Mouse (Mus musculus) intestine, embryonic 14.5 days (tissue): ENCODE measurements around the gene Dmbx1. TPM values are rescaled to one million over a fixed set of nuclear protein-coding genes. Genes with fewer than 3 reads are reported as not detected.

Experiments
- ATAC-seq: fragments of 200-750 bp; cut with Nextera tagmentation; replicated peaks from 2 replicates; pipeline ENCODE4 v1.8.0; 2017; ENCODE audit warnings: low read depth, moderate number of reproducible peaks, moderate TSS enrichment, moderate library complexity; ENCODE audit not compliant: low FRiP score, low TSS enrichment
- DNase-seq: peaks from one replicate; pipeline ENCODE4 v3.0.0-alpha.2; 2018; ENCODE audit warnings: low spot score
- H3K27ac ChIP-seq: fragments of 300-500 bp; sonication (generic); 2 replicates; pipeline ENCODE4 v1.5.1; 2014; ENCODE audit warnings: low read depth, mild to moderate bottlenecking, control low read depth
- H3K27me3 ChIP-seq: fragments of 300-500 bp; sonication (generic); replicated peaks from 2 replicates; pipeline ENCODE4 v1.6.1; 2014; ENCODE audit warnings: low read length, control low read depth; ENCODE audit not compliant: control insufficient read depth, insufficient read depth
- H3K36me3 ChIP-seq: fragments of 300-500 bp; sonication (generic); 2 replicates; pipeline ENCODE4 v1.6.1; 2014; ENCODE audit warnings: low read length, control low read depth; ENCODE audit not compliant: control insufficient read depth, insufficient read depth
- H3K4me1 ChIP-seq: fragments of 300-500 bp; sonication (generic); replicated peaks from 2 replicates; pipeline ENCODE4 v1.6.1; 2014; ENCODE audit warnings: low read length, control low read depth, mixed read lengths; ENCODE audit not compliant: control insufficient read depth, insufficient read depth
- H3K4me2 ChIP-seq: fragments of 300-500 bp; sonication (generic); 2 replicates; pipeline ENCODE4 v1.6.1; 2014; ENCODE audit warnings: low read length
- H3K4me3 ChIP-seq: fragments of 300-500 bp; sonication (generic); 2 replicates; pipeline ENCODE4 v1.5.1; 2014; ENCODE audit warnings: low read depth, low read length, control low read depth, mixed read lengths
- H3K9ac ChIP-seq: fragments of 300-500 bp; sonication (generic); 2 replicates; pipeline ENCODE4 v1.6.1; 2014; ENCODE audit warnings: mild to moderate bottlenecking, low read length
- H3K9me3 ChIP-seq: fragments of 300-500 bp; sonication (generic); 2 replicates; pipeline ENCODE4 v1.6.1; 2016; ENCODE audit warnings: low read length, control low read depth; ENCODE audit not compliant: control insufficient read depth
- WGBS: fragments of 180-500 bp; shearing (Covaris S2); extraction: QIAGEN DNeasy Blood & Tissue Kit; methylation state at CpG from one replicate; pipeline ENCODE4 v1.1.7; 2014; 5-methylcytosine and 5-hydroxymethylcytosine counted together
- polyA plus RNA-seq: library from polyadenylated mRNA; unstranded; fragments of >200 nt; fragmentation: Nextera tagmentation; extraction: Ambion mirVana; gene quantifications from 2 replicates; pipeline ENCODE4 v1.2.1, GENCODE M21; 2014

Dmbx1 gene
- 0.07 TPM in 1 of 2 replicates, not detected in the other for polyA plus RNA-seq

DNA sequence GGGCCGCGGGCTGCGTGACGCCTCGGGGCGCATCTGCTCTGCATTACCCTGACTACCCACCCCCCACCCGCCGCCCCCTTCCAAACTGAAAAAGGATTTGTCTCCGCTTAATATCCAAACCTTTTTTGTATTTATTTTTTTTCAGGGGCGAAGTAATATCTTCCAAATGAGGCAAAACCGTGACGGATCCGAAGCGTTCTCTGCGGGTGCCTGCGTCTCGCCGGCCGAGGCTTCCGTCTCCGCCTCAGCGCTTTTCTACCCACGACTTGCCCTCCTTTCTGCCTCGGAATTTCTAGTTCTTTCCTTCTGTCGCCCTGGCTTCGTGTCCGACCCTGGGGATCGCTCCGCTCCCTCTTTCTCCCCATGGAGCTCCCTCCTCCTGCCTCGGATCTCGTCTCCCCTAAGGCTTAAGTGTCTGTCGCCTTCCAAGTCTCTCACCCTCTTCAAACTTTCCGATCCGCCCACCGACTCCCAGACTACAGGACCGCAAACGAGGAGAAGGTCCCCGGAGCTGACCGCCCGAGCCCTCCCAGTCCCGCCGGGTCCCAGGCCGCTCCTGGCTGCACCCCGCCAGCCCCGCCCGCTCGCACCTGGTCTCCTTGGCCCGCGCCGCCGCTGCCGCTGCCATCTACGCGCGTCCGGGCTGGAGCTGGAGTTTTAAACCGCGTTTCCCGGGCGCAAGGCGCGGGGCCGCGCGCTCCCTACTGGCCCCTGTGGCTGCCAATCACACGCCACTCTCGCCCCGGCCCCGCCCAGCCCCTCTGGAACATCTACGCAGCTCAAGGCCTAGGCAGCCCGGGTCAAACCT lies at the start of gene Dmbx1:
TSS of gene Dmbx1 (minus strand) at position 632 of the 808 bp plus-strand sequence.
- Histone ChIP-seq H3K9me3 (no peaks in the 10 kb centered on the region), H3K4me1 (peaks cover 3% of the 10 kb centered on the region), H3K4me3 (peak within 1 kb of the TSS; percentile 21), H3K36me3 (no peaks in the 10 kb centered on the region), H3K9ac (no peak within 1 kb of the TSS), H3K4me2 (peak within 1 kb of the TSS; percentile 44), H3K27me3 (peaks cover 99% of the 10 kb centered on the region), H3K27ac (no peak within 1 kb of the TSS)
- under 1% methylated on average over 71 of the region's 71 CpGs for WGBS
- DNase-seq (peak; percentile 83), ATAC-seq (no peak)

DNA sequence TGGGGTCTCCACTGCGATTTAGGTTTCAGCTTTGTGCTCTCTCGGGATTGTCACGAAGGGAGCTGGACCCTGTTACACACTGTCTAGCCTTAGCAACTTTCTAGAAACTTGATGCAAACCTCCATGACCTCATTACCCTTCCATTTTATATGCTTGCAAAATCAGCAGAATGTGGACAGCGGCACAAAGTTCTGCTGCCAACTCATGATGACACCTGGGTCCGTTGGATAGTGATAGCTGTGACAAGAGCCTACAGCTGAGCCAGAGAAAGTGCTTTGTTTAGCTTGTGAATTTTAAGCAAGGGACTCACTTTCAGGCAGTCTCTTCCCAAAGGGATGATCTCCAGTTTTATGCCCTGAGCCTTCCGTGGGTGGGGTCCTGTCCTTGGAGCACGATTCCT lies 49.7 kb upstream of the Dmbx1 start:
- Histone ChIP-seq H3K4me2 (no peak overlapping the region), H3K27me3 (0 out of 2 replicates have a peak, but pooled peaks cover under 1% of the 10 kb centered on the region), H3K4me1 (no peaks in the 10 kb centered on the region), H3K9ac (no peak overlapping the region), H3K9me3 (peaks cover 5% of the 10 kb centered on the region; the same call in 1 of the 2 replicates), H3K27ac (no peak overlapping the region), H3K4me3 (no peak overlapping the region), H3K36me3 (no peaks in the 10 kb centered on the region)
- WGBS, result 72% methylated on average over 7 of the region's 7 CpGs
- DNase-seq (no peak), ATAC-seq (no peak)

DNA sequence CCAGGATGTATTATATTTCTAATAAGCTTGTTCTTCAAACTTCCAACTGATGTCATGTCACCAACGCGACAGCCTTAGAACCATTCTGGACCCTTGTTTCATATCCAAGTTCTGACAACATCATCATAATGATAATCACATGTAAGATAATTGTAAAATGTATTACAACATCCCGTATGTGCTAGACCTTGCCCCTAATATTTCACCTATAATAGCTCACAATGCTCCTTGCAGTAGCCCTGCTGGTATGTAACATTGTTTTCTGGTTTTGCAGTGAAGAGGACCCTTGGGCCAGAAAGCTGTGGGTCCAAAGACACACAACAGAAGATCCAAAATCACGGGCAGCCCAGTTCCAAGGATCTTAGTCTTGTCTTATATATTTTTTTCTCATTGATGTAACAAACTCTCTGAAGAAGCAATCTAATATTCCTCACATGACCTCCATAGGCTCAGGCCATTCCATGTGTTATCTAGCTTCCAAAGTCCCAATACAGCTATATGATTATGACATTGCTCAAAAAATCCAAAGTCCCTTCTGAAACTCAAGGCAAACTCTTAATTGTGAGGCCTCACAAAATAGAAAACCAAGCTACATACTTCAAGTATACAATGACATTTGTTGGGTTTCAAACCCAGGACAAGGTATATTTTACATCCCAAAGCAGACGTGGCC lies 48.3 kb upstream of the Dmbx1 start:
- ATAC-seq, result no peak
- no peak overlapping the region for H3K27ac ChIP-seq

DNA sequence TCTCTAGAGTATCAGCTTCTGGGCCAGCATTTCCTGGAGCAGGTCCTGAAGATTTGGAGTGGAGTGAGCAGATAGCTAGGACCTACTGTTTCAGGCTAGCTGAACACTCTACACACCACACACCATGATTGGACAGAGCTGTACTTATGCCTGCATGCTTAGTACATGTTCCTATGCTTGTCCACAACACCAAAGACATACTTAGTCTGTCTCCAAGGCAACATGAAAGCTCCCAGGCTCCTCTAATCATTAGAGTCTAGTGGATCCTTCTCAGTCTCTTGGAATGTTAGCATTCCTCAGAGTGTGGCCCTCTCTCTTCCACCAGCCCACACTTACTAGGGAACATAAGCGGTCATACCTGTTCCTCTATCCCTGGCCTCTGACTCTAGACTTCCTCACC lies 47.7 kb upstream of the Dmbx1 start:
- Histone ChIP-seq H3K9me3 (peaks cover 5% of the 10 kb centered on the region; the same call in 1 of the 2 replicates), H3K4me3 (no peak overlapping the region), H3K9ac (no peak overlapping the region), H3K27me3 (0 out of 2 replicates have a peak, but pooled peaks cover 8% of the 10 kb centered on the region), H3K27ac (no peak overlapping the region), H3K36me3 (no peaks in the 10 kb centered on the region), H3K4me1 (no peaks in the 10 kb centered on the region), H3K4me2 (no peak overlapping the region)
- 81% methylated on average over 1 of the region's 1 CpGs for WGBS
- DNase-seq (no peak), ATAC-seq (no peak)

More for the DNA sequence above, 48.3 kb upstream of the Dmbx1 start:
- DNase-seq, result no peak
- H3K9ac ChIP-seq, result no peak overlapping the region
- no peaks in the 10 kb centered on the region for H3K4me1 ChIP-seq
- 0 out of 2 replicates have a peak, but pooled peaks cover 8% of the 10 kb centered on the region for H3K27me3 ChIP-seq
- H3K4me3 ChIP-seq, result no peak overlapping the region
- no peaks in the 10 kb centered on the region for H3K36me3 ChIP-seq
- H3K4me2 ChIP-seq, result no peak overlapping the region
- H3K9me3 ChIP-seq, result peaks cover 5% of the 10 kb centered on the region; the same call in 1 of the 2 replicates
- WGBS, result 70% methylated on average over 5 of the region's 5 CpGs

DNA sequence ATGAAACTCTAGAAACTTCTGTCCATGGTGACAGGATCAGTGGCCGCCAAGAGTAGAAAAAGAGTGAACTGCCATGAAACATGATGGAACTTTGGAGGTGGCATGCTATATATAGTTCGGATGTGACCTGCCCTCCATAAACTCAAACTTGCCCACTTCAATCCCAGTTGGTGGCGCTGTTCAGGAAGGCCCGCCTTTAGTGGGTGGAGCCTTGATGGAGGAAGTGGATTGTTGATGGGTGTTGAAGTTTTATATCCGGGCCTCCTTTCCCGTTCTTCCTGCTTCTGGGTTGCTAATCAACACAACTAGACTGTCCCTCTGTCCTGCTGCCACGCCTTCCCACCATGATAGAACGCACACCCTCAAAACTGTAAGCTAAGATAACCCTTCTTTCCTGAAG lies 45.2 kb upstream of the Dmbx1 start:
- Histone ChIP-seq H3K4me1 (no peaks in the 10 kb centered on the region), H3K27me3 (peaks cover 24% of the 10 kb centered on the region), H3K9me3 (no peaks in the 10 kb centered on the region), H3K36me3 (no peaks in the 10 kb centered on the region), H3K9ac (no peak overlapping the region), H3K4me2 (no peak overlapping the region), H3K27ac (no peak overlapping the region), H3K4me3 (no peak overlapping the region)
- DNase-seq, result no peak
- 36% methylated on average over 8 of the region's 8 CpGs for WGBS
- no peak; the same call in 1 of the 2 replicates for ATAC-seq

DNA sequence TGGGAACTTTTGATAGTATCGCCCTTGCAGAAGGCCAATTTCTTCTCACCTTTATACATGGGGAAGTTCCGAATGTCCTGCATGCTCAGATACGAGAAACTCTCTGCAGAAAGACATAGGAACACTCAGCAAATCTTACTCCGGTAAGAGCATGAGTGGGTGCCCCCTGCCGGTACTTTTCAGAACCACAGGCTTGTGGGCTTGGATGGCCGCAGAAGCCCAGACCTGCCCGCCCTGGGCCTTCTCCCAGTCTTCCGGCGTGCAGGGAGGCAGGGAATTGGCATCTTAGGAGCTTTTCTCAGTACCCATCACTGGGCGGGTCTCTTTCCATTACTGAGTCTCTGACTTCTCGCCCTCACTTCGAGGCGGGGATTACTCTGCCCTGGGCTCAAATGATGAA lies 44.4 kb upstream of the Dmbx1 start:
- DNase-seq (peak; percentile 97), ATAC-seq (no peak)
- H3K9ac ChIP-seq, result no peak overlapping the region
- no peaks in the 10 kb centered on the region for H3K9me3 ChIP-seq
- 2% methylated on average over 13 of the region's 13 CpGs for WGBS
- no peak overlapping the region for H3K4me3 ChIP-seq
- H3K4me2 ChIP-seq, result 0 out of 2 replicates have a peak overlapping the region, but pooled peaks have one; percentile 13
- H3K27me3 ChIP-seq, result peaks cover 32% of the 10 kb centered on the region
- H3K4me1 ChIP-seq, result no peaks in the 10 kb centered on the region
- no peak overlapping the region for H3K27ac ChIP-seq
- H3K36me3 ChIP-seq, result no peaks in the 10 kb centered on the region

DNA sequence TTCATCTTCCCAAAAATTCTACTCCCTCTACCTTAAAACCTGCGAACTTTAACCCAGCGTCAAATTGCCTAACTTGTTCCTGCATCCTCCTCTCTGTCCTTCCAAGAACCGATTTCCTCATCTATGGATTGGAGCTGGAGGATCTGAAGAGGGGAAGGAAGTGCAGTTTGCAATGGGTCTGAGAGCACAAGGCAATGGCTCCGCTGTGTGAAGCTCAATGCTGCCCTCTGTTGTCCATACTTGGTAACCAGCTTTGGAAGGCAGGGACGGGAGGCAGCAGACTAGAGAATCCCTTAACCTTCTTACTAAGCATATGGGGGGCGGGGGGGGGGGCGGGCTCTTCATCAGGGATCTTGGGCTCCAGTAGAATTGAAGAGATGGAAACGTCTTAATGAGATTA lies 41.0 kb upstream of the Dmbx1 start:
- ATAC-seq (no peak; the same call in 1 of the 2 replicates), DNase-seq (peak; percentile 88)
- 2% methylated on average over 8 of the region's 8 CpGs for WGBS
- H3K36me3 ChIP-seq, result no peaks in the 10 kb centered on the region
- no peak overlapping the region for H3K27ac ChIP-seq
- H3K27me3 ChIP-seq, result peaks cover 66% of the 10 kb centered on the region
- no peaks in the 10 kb centered on the region for H3K4me1 ChIP-seq
- no peak overlapping the region for H3K9ac ChIP-seq
- H3K4me3 ChIP-seq, result no peak overlapping the region
- H3K9me3 ChIP-seq, result no peaks in the 10 kb centered on the region
- H3K4me2 ChIP-seq, result no peak overlapping the region

DNA sequence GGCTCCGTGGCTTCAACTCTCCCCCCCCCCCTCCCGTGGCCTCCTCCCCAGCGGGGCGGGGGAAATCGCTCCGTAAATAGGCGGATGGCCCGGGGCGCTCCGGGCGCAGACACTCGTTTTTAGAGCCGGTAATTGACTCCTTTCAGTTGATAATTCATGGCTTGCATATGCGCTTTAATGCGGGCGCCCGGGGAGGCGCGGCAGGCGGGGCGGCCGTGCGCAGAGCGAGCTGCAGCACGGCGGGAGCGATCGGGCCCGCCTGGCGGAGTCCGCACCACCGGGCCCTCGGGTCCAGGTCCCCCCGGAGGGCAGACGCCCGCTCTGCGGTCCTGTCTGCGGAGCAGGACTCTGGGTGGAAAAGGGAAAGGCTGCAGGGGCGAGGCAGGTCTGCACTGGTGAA lies 39.7 kb upstream of the Dmbx1 start:
- under 1% methylated on average over 36 of the region's 39 CpGs for WGBS
- Histone ChIP-seq H3K36me3 (no peaks in the 10 kb centered on the region), H3K27me3 (peaks cover 77% of the 10 kb centered on the region), H3K4me1 (no peaks in the 10 kb centered on the region), H3K4me3 (no peak overlapping the region; the same call in 1 of the 2 replicates), H3K4me2 (peak overlapping the region; percentile 39), H3K9ac (no peak overlapping the region), H3K27ac (no peak overlapping the region), H3K9me3 (no peaks in the 10 kb centered on the region)
- DNase-seq, result peak; percentile 61
- ATAC-seq, result no peak
